Mouse (Mus musculus): ENCODE results near the gene A730071L15Rik.

Gene A730071L15Rik

GRCm38 (mm10) chr11:6183246-6183645 is 16.6 kb upstream of the A730071L15Rik start:
- DNase-seq (ENCODE audit: low spot score in 2 of 2) = no peak

GRCm38 (mm10) chr11:6184202-6184935 is 15.5 kb upstream of the A730071L15Rik start:
- no peak for DNase-seq (ENCODE audit: low spot score in 2 of 2)

- DNase-seq (ENCODE audit: low spot score in 2 of 2) = no peak
These were observed 12.4 kb upstream of the A730071L15Rik start for GRCm38 (mm10) chr11:6187399-6187798.

- DNase-seq (ENCODE audit: low spot score in 2 of 2) = peak; percentile 87 to 88
These were observed 12.0 kb upstream of the A730071L15Rik start for GRCm38 (mm10) chr11:6187878-6188277.

- no peak for DNase-seq (ENCODE audit: low spot score in 2 of 2)
These were observed 3.0 kb upstream of the A730071L15Rik start for GRCm38 (mm10) chr11:6196780-6197179.

GRCm38 (mm10) chr11:6198449-6198848 is 1.4 kb upstream of the A730071L15Rik start:
- no peak for DNase-seq (ENCODE audit: low spot score in 2 of 2)

- peak; percentile 83 to 86 for DNase-seq (ENCODE audit: low spot score in 2 of 2)
These were observed 299 bp downstream of the A730071L15Rik start, which contains the start of gene Nudcd3 for GRCm38 (mm10) chr11:6200087-6200569. TSS of gene Nudcd3 (minus strand) at chr11:6200415.

GRCm38 (mm10) chr11:6200570-6200969 is 741 bp downstream of the A730071L15Rik start:
- DNase-seq (ENCODE audit: low spot score in 2 of 2) = no peak

- DNase-seq (ENCODE audit: low spot score in 2 of 2) = no peak
These were observed 7.3 kb downstream of the A730071L15Rik start for GRCm38 (mm10) chr11:6207090-6207489.

GRCm38 (mm10) chr11:6208158-6208557 is 8.3 kb downstream of the A730071L15Rik start:
- no peak for DNase-seq (ENCODE audit: low spot score in 2 of 2)

GRCm38 (mm10) chr11:6216834-6217233 is 17.0 kb downstream of the A730071L15Rik start:
- DNase-seq (ENCODE audit: low spot score in 2 of 2) = no peak

GRCm38 (mm10) chr11:6218189-6218896 is 18.5 kb downstream of the A730071L15Rik start:
- no peak for DNase-seq (ENCODE audit: low spot score in 2 of 2)

GRCm38 (mm10) chr11:6219967-6220366 is 20.1 kb downstream of the A730071L15Rik start:
- DNase-seq (ENCODE audit: low spot score in 2 of 2) = no peak

GRCm38 (mm10) chr11:6222187-6222586 is 22.4 kb downstream of the A730071L15Rik start:
- DNase-seq (ENCODE audit: low spot score in 2 of 2) = no peak

GRCm38 (mm10) chr11:6224541-6225229 is 24.9 kb downstream of the A730071L15Rik start:
- peak; percentile 14 to 58 for DNase-seq (ENCODE audit: low spot score in 2 of 2)

GRCm38 (mm10) chr11:6230012-6230411 is 30.2 kb downstream of the A730071L15Rik start, which contains the start of gene Npc1l1:
TSS of gene Npc1l1 (minus strand) at chr11:6230143.
- no peak for DNase-seq (ENCODE audit: low spot score in 2 of 2)

- DNase-seq (ENCODE audit: low spot score in 2 of 2) = no peak
These were observed 33.2 kb downstream of the A730071L15Rik start for GRCm38 (mm10) chr11:6233025-6233424.

- no peak for DNase-seq (ENCODE audit: low spot score in 2 of 2)
These were observed 44.9 kb downstream of the A730071L15Rik start for GRCm38 (mm10) chr11:6244707-6245106.

Measured in right cerebral cortex, postnatal 36 days (tissue).